Mouse (Mus musculus) heart, postnatal 0 days (tissue): ENCODE measurements around the gene Dnajb12. TPM values are rescaled to one million over a fixed set of nuclear protein-coding genes. Genes with fewer than 3 reads are reported as not detected.

Source experiments
- ATAC-seq: fragments of 200-750 bp; cut with Nextera tagmentation; 2 replicates; pipeline ENCODE4 v1.8.0; 2017; ENCODE audit warnings: low read depth, moderate number of reproducible peaks, moderate library complexity; ENCODE audit not compliant: insufficient read depth
- DNase-seq: peaks from one replicate; pipeline ENCODE4 v3.0.0-alpha.2; 2016; ENCODE audit warnings: low spot score
- H3K27ac ChIP-seq: fragments of 300-500 bp; sonication (generic); 2 replicates; pipeline ENCODE4 v1.5.1; 2014; ENCODE audit warnings: low read depth, mild to moderate bottlenecking
- H3K27me3 ChIP-seq: fragments of 300-500 bp; sonication (generic); 2 replicates; pipeline ENCODE4 v1.6.1; 2014; ENCODE audit warnings: low read length, mixed read lengths; ENCODE audit not compliant: control insufficient read depth, insufficient read depth
- H3K36me3 ChIP-seq: fragments of 300-500 bp; sonication (generic); replicated peaks from 2 replicates; pipeline ENCODE4 v1.6.1; 2014; ENCODE audit warnings: low read length, mixed read lengths; ENCODE audit not compliant: control insufficient read depth, insufficient read depth
- H3K4me1 ChIP-seq: fragments of 300-500 bp; sonication (generic); 2 replicates; pipeline ENCODE4 v1.6.1; 2014; ENCODE audit warnings: antibody characterized with exemption; ENCODE audit not compliant: control insufficient read depth, insufficient read depth
- H3K4me2 ChIP-seq: fragments of 300-500 bp; sonication (generic); 2 replicates; pipeline ENCODE4 v1.6.1; 2014; ENCODE audit warnings: low read depth, mild to moderate bottlenecking, low read length, moderate library complexity
- H3K4me3 ChIP-seq: fragments of 300-500 bp; sonication (generic); 2 replicates; pipeline ENCODE4 v1.5.1; 2014; ENCODE audit warnings: low read depth, low read length
- H3K9ac ChIP-seq: fragments of 300-500 bp; sonication (generic); replicated peaks from 2 replicates; pipeline ENCODE4 v1.6.1; 2014; ENCODE audit warnings: low read depth, low read length, mixed read lengths
- H3K9me3 ChIP-seq: fragments of 300-500 bp; sonication (generic); replicated peaks from 2 replicates; pipeline ENCODE4 v1.6.1; 2016; ENCODE audit warnings: low read length; ENCODE audit not compliant: control insufficient read depth
- CTCF ChIP-seq: IDR thresholded peaks from 2 replicates; pipeline ENCODE4 v1.5.1; 2016; ENCODE audit warnings: antibody characterized with exemption, control low read depth, low read depth
- EP300 ChIP-seq: IDR thresholded peaks from 2 replicates; pipeline ENCODE4 v1.6.1; 2016; ENCODE audit warnings: antibody characterized with exemption, low read depth
- WGBS: fragments of 180-500 bp; shearing (Covaris S2); extraction: QIAGEN DNeasy Blood & Tissue Kit; methylation state at CpG from one replicate; pipeline ENCODE4 v1.1.7; 2014; 5-methylcytosine and 5-hydroxymethylcytosine counted together
- polyA plus RNA-seq: library from polyadenylated mRNA; unstranded; fragments of >200 nt; fragmentation: Nextera tagmentation; extraction: Ambion mirVana; gene quantifications from 2 replicates; pipeline ENCODE4 v1.2.1, GENCODE M21; 2015
- total RNA-seq: library from RNA; depleted of rRNA; stranded (reverse); fragments of >200 nt; gene quantifications from 2 replicates; pipeline ENCODE4 v1.2.3, GENCODE M21; 2014; ENCODE audit warnings: low replicate concordance

Dnajb12 gene
- total and polyA plus RNA-seq, 2 experiments from 2014 or later, result 18.5 to 48.5 TPM

GRCm38 (mm10) chr10:59880837-59881236 lies 1.5 kb downstream of the Dnajb12 start:
- Histone ChIP-seq H3K27ac (no peak overlapping the region), H3K27me3 (no peaks in the 10 kb centered on the region), H3K36me3 (no peaks in the 10 kb centered on the region; the same call in 1 of the 2 replicates), H3K4me2 (peak overlapping the region; percentile 91), H3K9me3 (no peaks in the 10 kb centered on the region), H3K4me1 (peaks cover 8% of the 10 kb centered on the region), H3K4me3 (peak overlapping the region; percentile 99), H3K9ac (peak overlapping the region; percentile 89)
- WGBS, result 88% methylated on average over 7 of the region's 7 CpGs
- DNase-seq (no peak), ATAC-seq (no peak)
- no peak for TF ChIP-seq CTCF
- no peak for TF ChIP-seq EP300

DNA sequence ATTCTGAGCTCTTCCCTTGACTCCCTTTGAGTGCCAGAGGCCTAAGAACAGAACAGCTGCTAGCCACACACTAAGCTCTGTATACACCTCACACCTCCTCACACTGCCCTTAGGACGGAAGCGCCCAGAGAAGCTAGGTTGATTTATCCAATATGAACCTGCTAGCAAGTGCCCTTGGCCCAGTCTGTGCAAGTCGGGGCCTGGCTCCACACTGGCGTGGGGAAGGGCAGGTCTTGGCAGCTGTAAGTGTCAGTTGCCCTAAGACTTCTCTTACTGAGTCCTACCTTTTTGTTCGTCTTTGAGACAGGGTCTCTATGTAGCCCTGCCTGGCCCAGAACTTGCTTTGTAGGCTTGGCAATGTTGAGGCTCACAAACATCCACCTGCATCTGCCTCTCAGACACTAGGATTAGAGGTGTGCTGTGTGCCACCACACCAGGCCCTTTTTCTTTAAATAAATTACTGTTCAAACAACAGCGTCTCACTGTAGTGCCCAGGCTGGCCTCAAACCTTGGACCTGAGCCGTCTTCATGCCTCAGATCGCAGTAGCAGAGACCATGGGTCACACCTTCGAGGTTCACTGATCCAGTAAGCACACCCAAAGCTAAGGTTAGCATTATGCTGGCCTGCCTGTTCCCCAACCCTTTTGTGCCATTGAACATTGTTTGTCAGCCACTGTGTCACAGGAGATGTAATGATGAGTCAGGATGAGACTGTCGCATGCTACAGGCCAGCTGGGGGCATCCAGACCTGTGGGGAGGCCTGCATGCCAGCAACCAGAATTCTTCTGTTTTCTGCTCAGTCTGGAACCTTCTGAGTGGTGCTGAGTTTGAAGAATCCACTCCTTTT lies 5.2 kb downstream of the Dnajb12 start:
- no peak for ATAC-seq
- H3K4me1 ChIP-seq, result peaks cover 8% of the 10 kb centered on the region
- DNase-seq, result no peak
- no peak overlapping the region for H3K27ac ChIP-seq
- no peaks in the 10 kb centered on the region; the same call in 1 of the 2 replicates for H3K36me3 ChIP-seq
- no peak overlapping the region for H3K4me3 ChIP-seq
- WGBS, result 89% methylated on average over 10 of the region's 10 CpGs
- H3K9ac ChIP-seq, result 0 out of 2 replicates have a peak overlapping the region, but pooled peaks have one; percentile 11
- no peaks in the 10 kb centered on the region for H3K27me3 ChIP-seq
- no peak overlapping the region for H3K4me2 ChIP-seq
- no peaks in the 10 kb centered on the region for H3K9me3 ChIP-seq
- TF ChIP-seq CTCF (no peak), EP300 (no peak)

DNA sequence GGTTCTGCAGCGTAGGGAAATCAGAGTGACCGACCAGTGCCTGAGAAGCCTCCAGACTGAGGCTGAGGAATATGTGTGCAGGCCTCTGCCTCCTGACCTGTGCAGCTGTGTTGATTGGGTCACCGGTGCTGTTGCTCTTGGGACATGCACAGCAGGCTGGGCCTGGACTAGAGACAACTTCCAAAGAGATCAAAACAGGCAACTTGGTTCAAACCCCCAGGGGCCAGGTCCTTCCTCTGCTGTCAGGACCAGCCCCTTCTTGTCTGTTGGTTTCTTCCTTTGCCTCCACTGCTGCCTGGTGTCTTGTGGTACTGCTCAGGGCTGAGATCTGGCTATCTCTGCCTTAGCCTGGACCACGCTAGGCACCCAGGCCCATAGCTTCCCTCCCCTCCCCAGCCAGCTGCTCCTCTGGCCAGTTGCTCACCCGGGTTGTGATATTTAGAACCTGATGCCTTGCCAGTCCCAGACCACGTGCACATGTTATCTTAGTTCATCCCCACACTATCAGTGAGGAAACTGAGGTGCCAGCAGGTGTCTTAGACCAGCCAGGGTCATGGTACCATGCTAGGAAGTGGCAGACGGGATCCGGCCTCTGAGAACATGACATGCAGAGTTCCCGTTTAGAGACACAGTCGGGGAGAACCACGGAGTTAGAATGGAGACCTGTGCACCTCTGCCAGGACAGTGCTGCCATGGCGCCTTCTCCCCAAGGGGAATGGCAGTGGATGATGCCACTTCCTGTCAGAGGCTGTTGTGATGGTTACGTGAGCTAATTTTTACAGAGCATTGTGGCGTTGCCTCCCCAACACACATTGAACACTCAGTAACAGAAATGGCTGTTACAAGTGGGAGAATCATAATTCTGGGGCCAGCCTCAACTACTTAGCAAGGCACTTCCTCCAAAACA lies 6.1 kb downstream of the Dnajb12 start:
- no peak for DNase-seq
- peaks cover 6% of the 10 kb centered on the region for H3K4me1 ChIP-seq
- no peak overlapping the region for H3K4me2 ChIP-seq
- H3K9ac ChIP-seq, result 0 out of 2 replicates have a peak overlapping the region, but pooled peaks have one; percentile 11
- no peak overlapping the region for H3K27ac ChIP-seq
- H3K4me3 ChIP-seq, result no peak overlapping the region
- peaks cover under 1% of the 10 kb centered on the region; the same call in 1 of the 2 replicates for H3K36me3 ChIP-seq
- TF ChIP-seq CTCF (no peak), EP300 (no peak)
- H3K9me3 ChIP-seq, result no peaks in the 10 kb centered on the region
- no peaks in the 10 kb centered on the region for H3K27me3 ChIP-seq
- no peak for ATAC-seq
- 78% methylated on average over 14 of the region's 14 CpGs for WGBS

DNA sequence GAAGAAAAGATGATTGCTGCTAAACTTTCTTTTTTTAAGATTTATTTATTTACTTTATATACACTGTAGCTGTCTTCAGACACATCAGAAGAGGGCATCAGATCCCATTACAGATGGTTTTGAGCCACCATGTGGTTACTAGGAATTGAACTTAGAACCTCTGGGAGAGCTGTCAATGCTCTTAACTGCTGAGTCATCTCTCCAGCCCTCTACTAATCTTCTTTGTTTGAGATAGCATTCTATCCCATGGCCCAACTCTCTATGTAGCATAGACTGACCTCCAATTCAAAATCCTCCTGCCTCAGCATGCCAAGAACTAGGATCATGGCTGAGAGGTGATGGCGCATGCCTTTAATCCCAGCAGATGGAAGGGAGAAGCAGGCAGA lies 6.7 kb downstream of the Dnajb12 start:
- Histone ChIP-seq H3K27ac (no peak overlapping the region), H3K27me3 (no peaks in the 10 kb centered on the region), H3K4me2 (no peak overlapping the region), H3K36me3 (peaks cover 6% of the 10 kb centered on the region), H3K9ac (no peak overlapping the region), H3K4me3 (no peak overlapping the region), H3K4me1 (no peaks in the 10 kb centered on the region), H3K9me3 (no peaks in the 10 kb centered on the region)
- 96% methylated on average over 1 of the region's 1 CpGs for WGBS
- no peak for TF ChIP-seq EP300
- no peak for TF ChIP-seq CTCF
- DNase-seq, result no peak
- no peak for ATAC-seq

GRCm38 (mm10) chr10:59887432-59887831 lies 8.1 kb downstream of the Dnajb12 start:
- TF ChIP-seq EP300 (no peak), CTCF (no peak)
- Histone ChIP-seq H3K9ac (no peak overlapping the region), H3K4me2 (no peak overlapping the region), H3K27me3 (no peaks in the 10 kb centered on the region), H3K27ac (no peak overlapping the region), H3K4me1 (no peaks in the 10 kb centered on the region), H3K4me3 (no peak overlapping the region), H3K9me3 (no peaks in the 10 kb centered on the region), H3K36me3 (peaks cover 20% of the 10 kb centered on the region)
- 83% methylated on average over 5 of the region's 5 CpGs for WGBS
- DNase-seq, result no peak
- ATAC-seq, result no peak
